Mouse (Mus musculus) spleen, adult 10 weeks (tissue): ENCODE measurements around the gene Ypel2. TPM values are rescaled to one million over a fixed set of nuclear protein-coding genes. Genes with fewer than 3 reads are reported as not detected.

Experiments used
- polyA plus RNA-seq: library from polyadenylated mRNA; stranded (reverse); fragments of 350-450 nt; fragmentation: Illumina TruSeq; extraction: RNeasy Lipid Tissue Mini Kit (QIAGEN cat#74804); gene quantifications from one replicate; pipeline ENCODE4 v1.2.3, GENCODE M21; 2015; ENCODE audit warnings: low replicate concordance; ENCODE audit not compliant: insufficient read depth

Ypel2 gene
- 7.8 TPM for polyA plus RNA-seq

DNA sequence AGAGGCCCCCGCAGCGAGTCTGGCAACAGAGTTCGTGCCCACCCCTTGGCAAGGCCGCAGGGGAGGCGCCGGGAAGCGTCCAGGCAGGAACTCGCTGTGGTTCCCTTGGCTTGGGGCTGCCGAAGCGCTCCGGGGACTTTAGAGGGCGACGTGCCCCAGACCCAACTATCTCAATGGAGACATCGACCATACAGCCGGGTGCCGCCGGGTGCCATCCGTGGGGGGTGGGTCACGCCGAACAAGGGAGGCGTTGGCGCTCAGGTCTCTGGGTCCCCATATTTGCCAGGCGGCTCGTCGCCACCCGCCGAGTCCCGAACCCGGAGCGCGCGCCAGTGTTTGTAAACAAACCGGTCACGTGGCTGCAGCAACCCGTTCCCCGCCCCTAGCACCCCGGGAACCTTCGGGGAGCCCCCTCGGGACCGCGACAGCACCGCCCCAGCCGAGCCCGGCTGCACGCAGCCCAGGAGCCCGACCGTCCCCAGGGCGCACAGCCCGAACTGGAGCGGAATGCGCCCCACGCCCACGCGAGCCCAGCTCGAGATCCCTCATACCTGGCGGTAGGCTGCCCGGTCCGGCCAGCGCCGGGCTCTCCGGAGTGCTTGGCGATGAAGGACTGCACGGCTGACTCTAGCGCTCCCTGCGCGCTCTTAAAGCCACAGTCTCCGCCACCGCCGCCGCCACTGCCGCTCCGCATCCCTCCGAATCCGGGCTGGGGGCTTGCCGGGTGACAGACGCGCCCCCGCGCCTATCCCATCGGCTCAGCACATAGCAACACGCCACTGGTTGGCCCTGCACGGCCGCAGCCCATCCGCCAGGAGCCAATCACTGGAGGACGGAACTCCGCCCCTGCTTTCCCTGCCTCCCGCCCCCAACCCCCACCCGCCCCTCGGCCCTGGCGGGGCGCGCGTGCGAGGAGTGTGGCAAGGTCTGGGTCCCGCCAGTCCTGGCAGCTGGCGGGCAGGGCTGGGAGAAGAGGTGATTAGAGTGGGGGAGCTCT lies at the start of gene Ypel2:
TSS of gene Ypel2 (minus strand) at position 667 of the 997 bp plus-strand sequence.

Other genes starting within 250 kb of the Ypel2 start
- 214 TPM for gene Cltc, start 236.1 kb downstream of the Ypel2 start, polyA plus RNA-seq
- gene Dhx40, start 186.0 kb downstream of the Ypel2 start, polyA plus RNA-seq: 58.2 TPM
- 6.0 TPM for gene Gdpd1, start 80.4 kb upstream of the Ypel2 start, polyA plus RNA-seq
- gene Smg8, start 93.1 kb upstream of the Ypel2 start, polyA plus RNA-seq: 14.4 TPM
- gene Prr11, start 115.0 kb upstream of the Ypel2 start, polyA plus RNA-seq: 6.0 TPM
- gene Ska2, start 115.5 kb upstream of the Ypel2 start, polyA plus RNA-seq: 26.5 TPM
- 13.9 TPM for gene Trim37, start 133.4 kb upstream of the Ypel2 start, polyA plus RNA-seq